Mouse (Mus musculus) small intestine, adult 2 months (tissue): ENCODE results near the gene Sult6b2. TPM values are rescaled to one million over a fixed set of nuclear protein-coding genes. Genes with fewer than 3 reads are reported as not detected.

Experiments
- H3K27ac ChIP-seq: fragments of 200-500 bp; 2 replicates; pipeline ENCODE4 v1.5.1; 2012; ENCODE audit warnings: low read depth, low read length, control low read depth, inconsistent platforms; ENCODE audit not compliant: insufficient read depth
- H3K27me3 ChIP-seq: fragments of 200-500 bp; 2 replicates; pipeline ENCODE4 v1.6.1; 2012; ENCODE audit warnings: mild to moderate bottlenecking, moderate library complexity, low read length, inconsistent platforms; ENCODE audit not compliant: control insufficient read depth, insufficient read depth
- H3K36me3 ChIP-seq: fragments of 200-500 bp; 2 replicates; pipeline ENCODE4 v1.6.1; 2012; ENCODE audit warnings: mild to moderate bottlenecking, low read length, control low read depth, inconsistent platforms; ENCODE audit not compliant: control insufficient read depth, insufficient read depth
- H3K4me1 ChIP-seq: fragments of 200-500 bp; 2 replicates; pipeline ENCODE4 v1.6.1; 2012; ENCODE audit warnings: low read length, inconsistent platforms, mixed read lengths; ENCODE audit not compliant: control insufficient read depth, insufficient read depth, insufficient read length
- H3K4me3 ChIP-seq: fragments of 200-500 bp; 2 replicates; pipeline ENCODE4 v1.5.1; 2012; ENCODE audit warnings: low read depth, mild to moderate bottlenecking, control low read depth, inconsistent platforms, low read length, moderate library complexity
- CTCF ChIP-seq: fragments of 200-500 bp; IDR thresholded peaks from 2 replicates; pipeline ENCODE4 v1.5.1; 2012; ENCODE audit warnings: low read depth, mild to moderate bottlenecking, control low read depth, inconsistent platforms, low read length, moderate library complexity, mixed read lengths; ENCODE audit not compliant: insufficient replicate concordance, insufficient read length; ENCODE audit errors: extremely low read depth
- POLR2A ChIP-seq: fragments of 200-500 bp; IDR thresholded peaks from 2 replicates; pipeline ENCODE4 v1.6.1; 2012; ENCODE audit warnings: low read depth, mild to moderate bottlenecking, control low read depth, inconsistent platforms, low read length, moderate library complexity
- WGBS: fragments of 180-500 bp; shearing (Covaris S2); methylation state at CpG from one replicate; pipeline ENCODE4 v1.1.7; 2018; 5-methylcytosine and 5-hydroxymethylcytosine counted together
- polyA plus RNA-seq: library from polyadenylated mRNA; depleted of rRNA; stranded (reverse); fragments of >200 nt; gene quantifications from 2 replicates; pipeline ENCODE4 v1.2.3, GENCODE M21; 2012; rRNA removed

Gene Sult6b2
- polyA plus RNA-seq, 1 experiment, result 0.20 TPM

DNA sequence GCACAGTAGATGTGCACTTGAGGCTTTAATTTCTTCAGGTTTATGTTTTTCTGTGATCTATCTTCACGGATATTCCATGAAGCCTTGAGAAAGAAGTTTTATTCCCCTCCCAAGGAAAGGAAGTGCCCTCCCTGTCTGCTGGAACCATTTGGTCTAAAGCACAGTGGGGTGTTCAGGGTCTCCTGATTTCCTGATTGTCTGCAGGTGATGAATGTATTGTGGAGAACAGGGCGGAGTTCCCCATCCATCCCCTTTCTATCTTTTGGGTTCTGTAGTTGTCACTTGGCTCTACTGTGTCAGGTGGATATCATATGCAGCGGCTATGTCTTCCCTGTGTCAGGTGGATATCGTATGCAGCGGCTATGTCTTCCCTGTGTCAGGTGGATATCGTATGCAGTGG is 62.5 kb downstream of the Sult6b2 start:
- no peak overlapping the region for H3K4me3 ChIP-seq
- no peak overlapping the region for H3K27ac ChIP-seq
- no peaks in the 10 kb centered on the region for H3K4me1 ChIP-seq
- TF ChIP-seq POLR2A, result no peak
- no peak for TF ChIP-seq CTCF
- 88% methylated on average over 6 of the region's 6 CpGs for WGBS
- H3K27me3 ChIP-seq, result no peaks in the 10 kb centered on the region
- H3K36me3 ChIP-seq, result no peaks in the 10 kb centered on the region

DNA sequence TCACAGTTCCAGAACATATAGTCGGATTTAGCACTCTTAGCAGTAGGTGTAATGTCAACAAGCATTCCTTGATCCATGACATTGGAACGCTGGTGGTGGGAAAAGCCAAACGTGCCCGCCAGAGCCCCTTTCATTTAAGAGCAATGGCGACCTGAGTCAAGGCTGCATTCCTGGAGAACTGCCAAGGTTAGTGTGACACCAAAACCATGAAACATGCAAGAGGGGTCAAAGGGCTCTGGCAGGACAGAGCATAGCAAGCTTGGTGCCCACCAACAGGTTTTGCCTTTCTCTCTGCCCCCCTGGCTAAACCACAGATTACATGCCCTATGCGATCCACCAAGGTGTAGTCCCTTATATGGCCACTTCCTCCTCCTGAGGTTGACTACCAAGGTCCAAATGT is 65.7 kb downstream of the Sult6b2 start:
- no peak overlapping the region for H3K27ac ChIP-seq
- no peak overlapping the region for H3K4me3 ChIP-seq
- 69% methylated on average over 6 of the region's 6 CpGs for WGBS
- no peak for TF ChIP-seq POLR2A
- TF ChIP-seq CTCF, result no peak
- H3K27me3 ChIP-seq, result no peaks in the 10 kb centered on the region
- H3K36me3 ChIP-seq, result no peaks in the 10 kb centered on the region
- no peaks in the 10 kb centered on the region for H3K4me1 ChIP-seq

GRCm38 (mm10) chr6:142738225-142738624 is 66.1 kb downstream of the Sult6b2 start:
- no peak for TF ChIP-seq CTCF
- TF ChIP-seq POLR2A, result no peak
- Histone ChIP-seq H3K36me3 (no peaks in the 10 kb centered on the region), H3K27me3 (no peaks in the 10 kb centered on the region), H3K27ac (no peak overlapping the region), H3K4me1 (no peaks in the 10 kb centered on the region), H3K4me3 (no peak overlapping the region)
- WGBS, result 76% methylated on average over 2 of the region's 2 CpGs

DNA sequence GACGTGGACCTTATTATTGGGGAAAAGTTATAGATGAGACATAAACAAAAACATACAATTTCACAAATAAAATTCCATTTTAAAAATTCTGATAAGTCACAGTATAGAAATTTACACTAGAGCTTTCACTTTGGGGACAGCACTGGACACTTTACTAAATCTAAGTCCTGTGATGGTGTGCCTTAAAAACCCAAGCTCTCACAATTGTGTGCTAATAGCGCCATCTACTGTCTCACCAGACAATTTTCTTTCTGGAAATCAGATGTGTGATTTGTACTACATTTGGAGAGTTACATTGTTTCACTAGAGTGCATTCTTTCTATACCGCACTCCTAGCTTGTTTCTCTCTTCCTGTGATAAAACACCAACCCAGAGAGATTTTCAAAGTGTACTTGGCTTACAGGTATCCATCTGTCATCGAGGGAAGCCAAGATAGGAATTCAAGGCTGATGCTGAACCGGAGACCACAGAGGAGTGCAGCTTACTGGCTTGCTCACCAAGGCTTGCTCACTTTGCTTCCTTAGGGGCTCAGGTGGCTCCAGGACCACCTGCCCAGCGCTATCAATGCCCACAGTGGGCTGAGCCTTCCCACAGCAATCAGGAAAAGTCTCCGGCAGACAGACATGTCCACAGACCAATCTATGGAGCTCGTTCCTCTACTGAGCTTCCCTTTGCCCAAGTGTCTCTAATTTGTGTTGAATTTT is 68.8 kb downstream of the Sult6b2 start:
- WGBS, result 45% methylated on average over 8 of the region's 8 CpGs
- Histone ChIP-seq H3K36me3 (no peaks in the 10 kb centered on the region), H3K27me3 (no peaks in the 10 kb centered on the region), H3K27ac (no peak overlapping the region), H3K4me3 (no peak overlapping the region), H3K4me1 (no peaks in the 10 kb centered on the region)
- TF ChIP-seq POLR2A (no peak), CTCF (no peak)

Other genes starting within 250 kb of the Sult6b2 start
- gene Kcnj8, start 232.9 kb downstream of the Sult6b2 start, polyA plus RNA-seq, result 5.5 and 6.4 TPM in 2 replicates
- gene Abcc9, start 102.2 kb downstream of the Sult6b2 start, polyA plus RNA-seq, result 1.6 and 1.9 TPM in 2 replicates
- 39.5 and 40.8 TPM in 2 replicates for gene Cmas, start 47.8 kb downstream of the Sult6b2 start, polyA plus RNA-seq
- 0.05 and 0.19 TPM in 2 replicates for gene St8sia1, start 159.9 kb upstream of the Sult6b2 start, polyA plus RNA-seq